Mouse (Mus musculus): ENCODE measurements around the gene Retreg1.

DNA sequence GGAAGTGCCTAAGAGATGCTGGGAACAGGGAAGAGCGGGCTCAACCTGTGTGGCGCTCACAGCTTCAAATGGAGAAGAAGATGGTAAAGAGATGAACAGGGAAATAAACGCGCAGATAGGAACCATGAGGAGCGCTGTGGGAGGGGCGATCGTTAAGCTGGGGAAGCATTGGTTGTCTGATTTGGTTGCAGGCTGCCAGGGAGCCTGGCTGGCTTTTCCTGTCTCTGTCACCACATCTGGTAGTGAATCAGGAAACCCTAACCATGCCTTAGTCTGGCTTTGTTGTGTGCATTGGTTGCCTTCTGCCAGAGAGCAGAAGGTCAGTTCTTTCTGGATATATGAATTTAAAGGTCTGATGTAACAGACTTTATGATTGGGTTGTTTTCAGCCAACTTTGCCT lies 28.5 kb downstream of the Retreg1 start:
- TF ChIP-seq CTCF (conservative IDR thresholded peaks at IDR 0.05; ENCODE audit: insufficient read depth, insufficient read length, low read depth, low read length) (no peak), POLR2A (IDR thresholded peaks at IDR 0.05; ENCODE audit: low read depth, low read length) (no peak)
